Mouse (Mus musculus): ENCODE measurements at regions not wholly inside any gene's neighbourhood (a gene's known extent, or its start where the extent isn't known, plus 50 kb on each side); places are given as distances from the start of the nearest gene placed in this dataset.

GRCm38 (mm10) chr6:112119180-112119579, 154.4 kb upstream of the Lmcd1 start:
- no peak for TF ChIP-seq POLR2A (IDR thresholded peaks at IDR 0.05; ENCODE audit: extremely low read depth, insufficient read depth, low read length)
- no peak for TF ChIP-seq CTCF (IDR thresholded peaks at IDR 0.05; ENCODE audit: low read depth, low read length)
